Mouse (Mus musculus): ENCODE data around the gene 4930502E18Rik. TPM values are rescaled to one million over a fixed set of nuclear protein-coding genes. Genes with fewer than 3 reads are reported as not detected.

The 4930502E18Rik gene
- total and polyA plus RNA-seq, 3 experiments, result not detected

- no peak for DNase-seq (ENCODE audit: low read depth, low spot score)
- H3K27ac ChIP-seq (ENCODE audit: control insufficient read depth, low read depth, low read length), result no peak overlapping the region
- no peak overlapping the region for H3K4me3 ChIP-seq (ENCODE audit: control insufficient read depth in 1 of 2, insufficient read depth in 1 of 2, low read depth in 2 of 2, low read length in 2 of 2)
- H3K79me2 ChIP-seq (ENCODE audit: control insufficient read depth, insufficient read depth, low read length, poor library complexity), result no peaks in the 10 kb centered on the region
- TF ChIP-seq MAX (IDR thresholded peaks at IDR 0.05; ENCODE audit: low read length), result no peak
- TF ChIP-seq HCFC1 (IDR thresholded peaks at IDR 0.05; ENCODE audit: low read depth, low read length), result no peak
- TF ChIP-seq CTCF (IDR thresholded peaks at IDR 0.05 in 2 of 3, conservative IDR thresholded peaks at IDR 0.05 in 1 of 3; ENCODE audit: control insufficient read depth in 1 of 3, insufficient read depth in 1 of 3, low read depth in 2 of 3, low read length in 3 of 3, poor library complexity in 1 of 3, severe bottlenecking in 1 of 3), result no peak
- no peak for TF ChIP-seq CHD1 (IDR thresholded peaks at IDR 0.05; ENCODE audit: low read depth, low read length)
- TF ChIP-seq MAFK (IDR thresholded peaks at IDR 0.05; ENCODE audit: borderline replicate concordance, low read depth, low read length), result no peak
- no peak for TF ChIP-seq NELFE (IDR thresholded peaks at IDR 0.05; ENCODE audit: low read depth, low read length)
- no peak for TF ChIP-seq TCF12 (IDR thresholded peaks at IDR 0.05; ENCODE audit: low read depth, low read length)
- TF ChIP-seq USF2 (IDR thresholded peaks at IDR 0.05; ENCODE audit: borderline replicate concordance in 1 of 2, insufficient read depth in 1 of 2, low read depth in 1 of 2, low read length in 2 of 2), result no peak
- no peak for TF ChIP-seq ETS1 (IDR thresholded peaks at IDR 0.05; ENCODE audit: low read depth, low read length)
- TF ChIP-seq USF1 (IDR thresholded peaks at IDR 0.05; ENCODE audit: low read depth, low read length), result no peak
- no peak overlapping the region for H3K9ac ChIP-seq (ENCODE audit: control insufficient read depth, low read depth, low read length, poor library complexity, severe bottlenecking)
- no peaks in the 10 kb centered on the region for H3K36me3 ChIP-seq (ENCODE audit: control insufficient read depth in 1 of 2, insufficient read depth in 2 of 2, low read length in 2 of 2)
- no peaks in the 10 kb centered on the region for H3K9me3 ChIP-seq (replicated peaks; ENCODE audit: insufficient read depth, low read length)
- no peaks in the 10 kb centered on the region for H3K27me3 ChIP-seq (ENCODE audit: control insufficient read depth in 1 of 2, insufficient read depth in 2 of 2, low read length in 2 of 2)
- no peaks in the 10 kb centered on the region for H3K4me1 ChIP-seq (ENCODE audit: control insufficient read depth in 1 of 2, insufficient read depth in 2 of 2, low read length in 2 of 2)
These were observed 30.4 kb upstream of the 4930502E18Rik start for GRCm38 (mm10) chrX:53694008-53694777.

GRCm38 (mm10) chrX:53699225-53699624 is 25.4 kb upstream of the 4930502E18Rik start:
- H3K9ac ChIP-seq (ENCODE audit: control insufficient read depth, low read depth, low read length, poor library complexity, severe bottlenecking), result no peak overlapping the region
- no peaks in the 10 kb centered on the region for H3K4me1 ChIP-seq (ENCODE audit: control insufficient read depth in 1 of 2, insufficient read depth in 2 of 2, low read length in 2 of 2)
- H3K27ac ChIP-seq (ENCODE audit: control insufficient read depth, low read depth, low read length), result no peak overlapping the region
- H3K4me3 ChIP-seq (ENCODE audit: control insufficient read depth in 1 of 2, insufficient read depth in 1 of 2, low read depth in 2 of 2, low read length in 2 of 2), result no peak overlapping the region
- TF ChIP-seq KAT2A (conservative IDR thresholded peaks at IDR 0.05; ENCODE audit: low read depth, low read length) (no peak), ZKSCAN1 (IDR thresholded peaks at IDR 0.05; ENCODE audit: low read depth, low read length) (no peak), MXI1 (IDR thresholded peaks at IDR 0.05; ENCODE audit: low read depth, low read length) (no peak), ELF1 (IDR thresholded peaks at IDR 0.05; ENCODE audit: low read depth, low read length) (no peak), JUND (IDR thresholded peaks at IDR 0.05; ENCODE audit: low read depth, low read length) (no peak), GABPA (IDR thresholded peaks at IDR 0.05; ENCODE audit: low read depth, low read length) (no peak), TCF12 (IDR thresholded peaks at IDR 0.05; ENCODE audit: low read depth, low read length) (no peak), CHD2 (IDR thresholded peaks at IDR 0.05; ENCODE audit: low read length) (no peak), POLR2AphosphoS5 (IDR thresholded peaks at IDR 0.05; ENCODE audit: borderline replicate concordance, low read depth, low read length) (no peak)
- H3K79me2 ChIP-seq (ENCODE audit: control insufficient read depth, insufficient read depth, low read length, poor library complexity), result no peaks in the 10 kb centered on the region
- DNase-seq (ENCODE audit: low read depth, low spot score), result no peak
- H3K27me3 ChIP-seq (ENCODE audit: control insufficient read depth in 1 of 2, insufficient read depth in 2 of 2, low read length in 2 of 2), result no peaks in the 10 kb centered on the region
- H3K9me3 ChIP-seq (replicated peaks; ENCODE audit: insufficient read depth, low read length), result no peaks in the 10 kb centered on the region
- H3K36me3 ChIP-seq (ENCODE audit: control insufficient read depth in 1 of 2, insufficient read depth in 2 of 2, low read length in 2 of 2), result no peaks in the 10 kb centered on the region
